Mouse (Mus musculus): ENCODE results near the gene Itgav.

- no peak for TF ChIP-seq GATA1 (IDR thresholded peaks at IDR 0.05; ENCODE audit: low read length)
- no peak for TF ChIP-seq TAL1 (IDR thresholded peaks at IDR 0.05; ENCODE audit: low read length)
These were observed 30.1 kb upstream of the Itgav start for GRCm38 (mm10) chr2:83694061-83694460.
